Mouse (Mus musculus): Measurements from ENCODE around the gene Myocd.

DNA sequence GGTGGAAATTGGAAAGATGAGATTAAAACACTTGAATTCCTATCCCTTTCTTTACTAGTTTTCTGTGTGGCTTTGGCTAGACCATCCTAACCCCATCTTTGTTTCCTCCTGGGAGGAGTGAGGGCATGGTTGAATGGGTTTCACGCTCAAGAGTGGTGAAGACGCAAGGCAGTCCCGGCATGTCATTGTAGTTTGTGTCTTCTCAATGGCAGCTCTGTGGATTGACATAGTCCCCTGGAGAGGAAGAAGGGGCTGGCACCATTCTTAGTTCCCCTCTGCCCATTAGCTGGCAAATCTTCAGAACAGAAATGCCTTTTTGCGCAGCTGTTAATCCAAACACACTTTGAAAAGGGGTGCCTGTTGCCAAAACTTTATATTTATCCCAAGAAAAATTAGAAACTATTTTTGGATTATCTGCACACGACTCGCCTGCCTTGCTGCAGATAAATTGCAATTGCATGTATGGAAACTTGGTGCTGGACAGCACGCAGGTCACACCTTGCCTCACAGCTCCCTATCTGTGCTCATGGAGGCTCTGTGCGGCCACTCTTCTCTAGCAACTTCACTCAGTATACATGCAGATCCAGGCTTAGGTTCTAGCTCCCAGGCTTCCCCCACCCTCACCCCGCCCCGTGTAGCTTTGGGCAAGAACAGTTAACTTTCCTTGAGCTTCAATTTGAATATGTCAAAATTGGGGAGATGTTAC lies 24.5 kb upstream of the Myocd start:
- TF ChIP-seq CTCF (IDR thresholded peaks at IDR 0.05): no peak
- TF ChIP-seq EP300 (IDR thresholded peaks at IDR 0.05): no peak
